Mouse (Mus musculus): ENCODE data around the gene Rps16. TPM values are rescaled to one million over a fixed set of nuclear protein-coding genes. Genes with fewer than 3 reads are reported as not detected.

Rps16 gene
- total and polyA plus RNA-seq, 2 experiments: 110 to 577 TPM

DNA sequence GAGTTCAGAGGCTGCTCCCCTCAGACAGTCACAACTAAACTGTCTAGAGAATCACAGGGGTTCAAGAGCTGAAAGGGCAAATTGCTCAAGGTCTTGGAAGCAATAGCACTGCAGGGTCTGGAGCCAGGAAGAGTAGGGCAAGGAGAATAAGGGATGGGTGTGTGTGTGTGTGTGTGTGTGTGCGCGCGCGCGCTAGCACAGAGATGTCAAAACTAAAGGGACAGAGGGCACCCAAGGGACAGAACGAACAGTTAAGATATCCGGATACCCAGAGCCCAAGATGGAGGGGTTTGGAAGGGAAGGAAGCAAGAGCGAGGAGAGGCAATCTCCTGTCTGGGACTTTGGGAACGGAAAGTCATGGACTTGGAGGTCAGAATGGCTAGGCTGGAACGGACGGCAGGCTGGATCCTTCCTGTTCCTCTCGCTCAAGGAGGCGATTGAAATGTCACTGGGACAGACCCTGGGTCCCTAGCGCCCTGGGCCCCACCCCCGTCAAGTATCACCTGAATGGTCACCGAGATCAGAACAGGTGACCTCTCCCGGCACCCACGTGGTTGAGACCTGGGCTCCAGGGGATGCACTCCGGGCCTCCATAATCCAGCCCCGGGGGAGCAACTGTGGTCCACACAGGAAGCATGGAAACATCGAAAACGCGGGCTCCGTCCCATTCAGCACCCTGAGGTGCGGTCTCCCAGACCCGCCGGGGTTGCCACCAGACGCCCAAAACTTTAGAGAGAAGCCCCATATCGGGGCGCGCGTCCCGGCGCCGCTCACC is 39.1 kb upstream of the Rps16 start:
- whole genome bisulfite sequencing: 5% methylated on average over 35 of the region's 35 CpGs
- H3K4me1 ChIP-seq (ENCODE audit: control insufficient read depth, insufficient read depth, low read length): peaks cover 4% of the 10 kb centered on the region
- H3K79me2 ChIP-seq (ENCODE audit: control insufficient read depth, insufficient read depth, low read length): no peaks in the 10 kb centered on the region
- peak; percentile 14 for DNase-seq (ENCODE audit: extremely low read depth, low read depth, low spot score)
- TF ChIP-seq CTCF (IDR thresholded peaks at IDR 0.05; ENCODE audit: low read depth, low read length): no peak
- no peak for TF ChIP-seq POLR2A (IDR thresholded peaks at IDR 0.05; ENCODE audit: extremely low read depth, insufficient read depth, low read length)
- peaks cover 15% of the 10 kb centered on the region for H3K36me3 ChIP-seq (ENCODE audit: control insufficient read depth, insufficient read depth, low read length)
- H3K27ac ChIP-seq (replicated peaks; ENCODE audit: insufficient read depth, low read depth, low read length): no peak overlapping the region
- peak overlapping the region; percentile 77 for H3K9ac ChIP-seq (ENCODE audit: low read depth, low read length)
- no peaks in the 10 kb centered on the region for H3K27me3 ChIP-seq (ENCODE audit: control insufficient read depth, insufficient read depth, low read length)
- H3K4me3 ChIP-seq (ENCODE audit: insufficient read depth, low read depth, low read length): peak overlapping the region; percentile 69

DNA sequence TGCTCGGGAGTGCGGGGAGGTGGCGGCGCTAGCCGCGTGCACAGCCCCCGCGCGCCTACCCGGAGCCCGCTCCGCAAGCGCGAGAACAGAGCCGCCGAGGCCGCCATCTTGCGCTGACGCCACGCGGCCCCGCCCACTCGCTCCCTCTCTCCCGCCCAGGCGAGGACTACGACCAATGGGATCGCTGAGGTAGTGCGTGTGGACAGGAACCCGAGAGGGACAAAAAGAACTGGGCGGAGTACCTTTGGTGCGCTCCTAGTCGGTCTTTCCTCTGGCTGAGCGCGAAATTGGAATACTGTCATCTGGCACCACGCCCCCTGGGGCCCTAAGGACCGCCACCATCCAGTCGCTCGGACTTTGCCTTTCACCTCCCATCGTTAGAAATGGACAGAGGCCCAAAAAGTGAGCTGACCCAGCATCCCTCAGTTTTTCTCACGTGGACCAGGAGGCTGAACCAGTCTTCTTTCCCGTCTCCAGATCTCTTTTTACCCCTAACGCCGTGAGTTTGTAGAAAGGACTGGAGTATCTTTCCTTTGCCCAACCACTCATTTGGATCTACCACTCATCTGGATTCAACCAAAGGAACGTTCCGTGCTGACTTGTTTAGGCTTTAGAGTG is 38.4 kb upstream of the Rps16 start, which contains the start of gene Timm50:
Timm50 (minus strand) TSS at position 147 of the 618 bp plus-strand sequence.
- TF ChIP-seq POLR2A (IDR thresholded peaks at IDR 0.05; ENCODE audit: extremely low read depth, insufficient read depth, low read length) (0 out of 2 replicates have a peak, but pooled peaks have one; percentile 19), CTCF (IDR thresholded peaks at IDR 0.05; ENCODE audit: low read depth, low read length) (no peak)
- Histone ChIP-seq H3K79me2 (ENCODE audit: control insufficient read depth, insufficient read depth, low read length) (no peaks in the 10 kb centered on the region), H3K4me1 (ENCODE audit: control insufficient read depth, insufficient read depth, low read length) (peaks cover 4% of the 10 kb centered on the region), H3K4me3 (ENCODE audit: insufficient read depth, low read depth, low read length) (peak within 1 kb of the TSS; percentile 69), H3K27ac (replicated peaks; ENCODE audit: insufficient read depth, low read depth, low read length) (no peak within 1 kb of the TSS), H3K36me3 (ENCODE audit: control insufficient read depth, insufficient read depth, low read length) (peaks cover 22% of the 10 kb centered on the region), H3K9ac (ENCODE audit: low read depth, low read length) (peak within 1 kb of the TSS; percentile 77), H3K27me3 (ENCODE audit: control insufficient read depth, insufficient read depth, low read length) (no peaks in the 10 kb centered on the region)
- DNase-seq (ENCODE audit: extremely low read depth, low read depth, low spot score): peak; percentile 90
- WGBS: under 1% methylated on average over 45 of the region's 45 CpGs

DNA sequence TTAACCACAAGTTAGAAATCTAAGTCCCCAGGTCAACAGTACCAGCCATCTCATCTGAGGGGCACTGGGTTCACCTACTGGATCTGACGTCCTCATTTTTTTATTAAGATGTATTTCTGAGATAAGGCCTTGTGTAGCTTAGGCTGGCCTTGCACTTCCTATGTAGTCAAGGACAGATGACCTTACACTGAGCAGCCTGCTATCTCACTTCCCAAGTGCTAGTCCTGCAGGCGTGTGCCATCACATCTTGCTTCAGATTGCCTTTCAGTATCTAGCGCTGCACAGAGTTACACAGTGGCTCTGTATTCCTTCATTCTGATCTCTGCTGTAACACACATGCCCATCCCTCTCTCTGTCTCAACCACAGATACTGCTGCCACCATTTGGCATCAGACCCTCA is 32.4 kb upstream of the Rps16 start:
- TF ChIP-seq POLR2A (IDR thresholded peaks at IDR 0.05; ENCODE audit: extremely low read depth, insufficient read depth, low read length) (no peak), CTCF (IDR thresholded peaks at IDR 0.05; ENCODE audit: low read depth, low read length) (no peak)
- WGBS: 89% methylated on average over 3 of the region's 3 CpGs
- no peak overlapping the region for H3K27ac ChIP-seq (replicated peaks; ENCODE audit: insufficient read depth, low read depth, low read length)
- no peaks in the 10 kb centered on the region for H3K4me1 ChIP-seq (ENCODE audit: control insufficient read depth, insufficient read depth, low read length)
- peaks cover 55% of the 10 kb centered on the region for H3K36me3 ChIP-seq (ENCODE audit: control insufficient read depth, insufficient read depth, low read length)
- no peak overlapping the region for H3K4me3 ChIP-seq (ENCODE audit: insufficient read depth, low read depth, low read length)
- no peaks in the 10 kb centered on the region for H3K27me3 ChIP-seq (ENCODE audit: control insufficient read depth, insufficient read depth, low read length)
- no peaks in the 10 kb centered on the region for H3K79me2 ChIP-seq (ENCODE audit: control insufficient read depth, insufficient read depth, low read length)
- no peak for DNase-seq (ENCODE audit: extremely low read depth, low read depth, low spot score)
- H3K9ac ChIP-seq (ENCODE audit: low read depth, low read length): no peak overlapping the region

DNA sequence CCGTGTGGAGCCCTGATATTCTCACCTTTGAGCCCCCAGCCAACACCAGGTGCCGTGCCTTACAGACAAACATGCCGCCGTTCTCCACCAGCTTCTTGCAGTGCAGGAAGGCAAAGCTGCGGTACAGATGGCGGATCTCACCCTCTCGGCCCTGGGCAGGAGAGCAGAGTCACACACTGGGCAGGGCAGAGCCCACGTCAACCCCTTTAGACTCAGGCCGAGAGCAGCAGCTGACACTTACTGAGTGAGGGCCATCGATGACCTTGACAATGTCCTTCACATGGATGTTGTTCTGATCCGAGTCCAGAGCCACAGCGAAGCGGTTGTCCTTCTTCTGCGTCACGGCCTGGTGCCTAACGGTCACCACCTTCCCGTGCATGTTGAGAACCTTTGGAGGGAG is 31.7 kb upstream of the Rps16 start:
- no peak overlapping the region for H3K4me3 ChIP-seq (ENCODE audit: insufficient read depth, low read depth, low read length)
- H3K36me3 ChIP-seq (ENCODE audit: control insufficient read depth, insufficient read depth, low read length): peaks cover 62% of the 10 kb centered on the region
- 94% methylated on average over 17 of the region's 17 CpGs for WGBS

DNA sequence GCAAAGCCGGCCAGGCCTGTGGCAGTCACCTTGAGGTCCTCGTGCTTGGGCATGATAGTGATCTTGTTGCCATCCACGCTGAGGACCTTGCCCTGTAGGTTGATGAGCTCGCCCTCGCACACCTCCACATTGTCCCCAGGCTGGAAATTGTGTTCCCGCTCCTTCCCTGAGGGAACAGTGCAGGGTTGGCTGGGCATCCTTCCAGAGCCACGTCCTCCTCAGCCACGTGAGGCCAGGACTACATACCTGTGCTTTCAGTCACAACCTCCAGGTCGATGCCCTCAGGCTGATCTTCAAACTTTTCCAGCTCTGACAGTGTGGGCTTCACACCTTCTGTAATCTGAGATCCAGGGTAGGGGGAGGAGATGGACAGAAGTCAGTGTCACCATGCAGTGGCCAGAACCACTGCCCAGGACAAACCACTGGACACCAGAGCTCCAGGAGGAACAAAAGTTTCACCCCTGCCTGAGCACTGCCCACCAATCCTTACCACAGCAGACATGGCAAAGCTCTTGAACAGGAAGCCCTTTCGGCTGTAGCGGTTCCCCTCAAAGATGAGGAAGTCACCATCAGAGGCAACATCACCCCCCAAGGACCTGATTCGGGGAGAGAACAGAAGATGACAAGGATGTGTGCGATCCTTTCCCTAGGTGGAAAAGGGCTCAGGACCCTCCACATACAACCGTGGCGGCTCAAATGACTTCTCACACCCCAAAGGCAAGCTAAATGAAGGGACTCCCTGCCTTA is 28.3 kb upstream of the Rps16 start:
- Histone ChIP-seq H3K36me3 (ENCODE audit: control insufficient read depth, insufficient read depth, low read length) (peaks cover 66% of the 10 kb centered on the region), H3K4me1 (ENCODE audit: control insufficient read depth, insufficient read depth, low read length) (no peaks in the 10 kb centered on the region), H3K27me3 (ENCODE audit: control insufficient read depth, insufficient read depth, low read length) (no peaks in the 10 kb centered on the region), H3K27ac (replicated peaks; ENCODE audit: insufficient read depth, low read depth, low read length) (no peak overlapping the region), H3K4me3 (ENCODE audit: insufficient read depth, low read depth, low read length) (no peak overlapping the region), H3K9ac (ENCODE audit: low read depth, low read length) (no peak overlapping the region), H3K79me2 (ENCODE audit: control insufficient read depth, insufficient read depth, low read length) (no peaks in the 10 kb centered on the region)
- DNase-seq (ENCODE audit: extremely low read depth, low read depth, low spot score): peak; percentile 58
- WGBS: 57% methylated on average over 15 of the region's 15 CpGs
- TF ChIP-seq CTCF (IDR thresholded peaks at IDR 0.05; ENCODE audit: low read depth, low read length) (no peak), POLR2A (IDR thresholded peaks at IDR 0.05; ENCODE audit: extremely low read depth, insufficient read depth, low read length) (no peak)

More for the DNA sequence above, 31.7 kb upstream of the Rps16 start:
- no peak overlapping the region for H3K27ac ChIP-seq (replicated peaks; ENCODE audit: insufficient read depth, low read depth, low read length)
- TF ChIP-seq POLR2A (IDR thresholded peaks at IDR 0.05; ENCODE audit: extremely low read depth, insufficient read depth, low read length): no peak
- TF ChIP-seq CTCF (IDR thresholded peaks at IDR 0.05; ENCODE audit: low read depth, low read length): no peak
- H3K27me3 ChIP-seq (ENCODE audit: control insufficient read depth, insufficient read depth, low read length): no peaks in the 10 kb centered on the region
- no peaks in the 10 kb centered on the region for H3K79me2 ChIP-seq (ENCODE audit: control insufficient read depth, insufficient read depth, low read length)
- DNase-seq (ENCODE audit: extremely low read depth, low read depth, low spot score): no peak
- H3K9ac ChIP-seq (ENCODE audit: low read depth, low read length): no peak overlapping the region
- no peaks in the 10 kb centered on the region for H3K4me1 ChIP-seq (ENCODE audit: control insufficient read depth, insufficient read depth, low read length)

All from liver, adult 2 months (tissue).